Comparison of ENCODE assay signal across 8 mouse cellular contexts in genomic region chr8:47989655-47990385, GRCm38 (mm10). TPM values are rescaled to one million over a fixed set of nuclear protein-coding genes. Genes with fewer than 3 reads are reported as not detected.
DNase-seq lines count a peak whose midpoint lies in the region; ATAC-seq and TF ChIP-seq lines count a peak whose summit lies in the region.

No protein-coding gene starts in this region.

- no peak for TF ChIP-seq POLR2A in bone marrow, adult 2 months (IDR thresholded peaks at IDR 0.05; ENCODE audit: borderline replicate concordance, control insufficient read depth, low read depth, low read length)
- TF ChIP-seq POLR2A in lung, adult 2 months (IDR thresholded peaks at IDR 0.05; ENCODE audit: borderline replicate concordance, extremely low read depth, low read depth, low read length), result no peak

- H3K9ac ChIP-seq in forebrain, postnatal 0 days, result peak overlapping the region; percentile 82
- peak overlapping the region; percentile 89 for H3K9ac ChIP-seq in neural tube, embryonic 15.5 days (replicated peaks)

- H3K4me2 ChIP-seq in forebrain, postnatal 0 days (ENCODE audit: low read depth), result peak overlapping the region; percentile 89
- H3K4me2 ChIP-seq in neural tube, embryonic 15.5 days, result peak overlapping the region; percentile 95

- no peak for TF ChIP-seq CTCF in bone marrow, adult 2 months (IDR thresholded peaks at IDR 0.05; ENCODE audit: control insufficient read depth, insufficient read depth, low read length)
- no peak for TF ChIP-seq CTCF in forebrain, postnatal 0 days (IDR thresholded peaks at IDR 0.05; ENCODE audit: low read depth)
- no peak for TF ChIP-seq CTCF in lung, adult 2 months (IDR thresholded peaks at IDR 0.05; ENCODE audit: insufficient read depth, low read length)

- peak overlapping the region; percentile 7; the same call in 1 of the 2 replicates for H3K27ac ChIP-seq in bone marrow, adult 2 months (ENCODE audit: control insufficient read depth, insufficient read depth, low read depth, low read length, poor library complexity)
- H3K27ac ChIP-seq in forebrain, postnatal 0 days (ENCODE audit: low read depth, low read length), result peak overlapping the region; percentile 62
- H3K27ac ChIP-seq in neural tube, embryonic 15.5 days (replicated peaks), result peak overlapping the region; percentile 78

- H3K4me3 ChIP-seq in bone marrow, adult 2 months (replicated peaks; ENCODE audit: control insufficient read depth, low read depth, low read length), result peak overlapping the region; percentile 87
- H3K4me3 ChIP-seq in forebrain, postnatal 0 days (ENCODE audit: low read depth, low read length), result peak overlapping the region; percentile 78
- peak overlapping the region; percentile 75 for H3K4me3 ChIP-seq in lung, adult 2 months (replicated peaks; ENCODE audit: extremely low read depth, low read depth, low read length)
- peak overlapping the region; percentile 80 for H3K4me3 ChIP-seq in neural tube, embryonic 15.5 days (replicated peaks)

- no peaks in the 10 kb centered on the region for H3K36me3 ChIP-seq in forebrain, postnatal 0 days (ENCODE audit: insufficient read depth)
- no peaks in the 10 kb centered on the region for H3K36me3 ChIP-seq in neural tube, embryonic 15.5 days

- H3K4me1 ChIP-seq in bone marrow, adult 2 months (ENCODE audit: control insufficient read depth, insufficient read depth, low read length), result no peaks in the 10 kb centered on the region
- H3K4me1 ChIP-seq in forebrain, postnatal 0 days (ENCODE audit: insufficient read depth), result peaks cover 13% of the 10 kb centered on the region; the same call in 1 of the 2 replicates
- peaks cover 14% of the 10 kb centered on the region; the same call in 1 of the 2 replicates for H3K4me1 ChIP-seq in lung, adult 2 months (ENCODE audit: control insufficient read depth, insufficient read depth, low read length)
- H3K4me1 ChIP-seq in neural tube, embryonic 15.5 days, result peaks cover 47% of the 10 kb centered on the region

- no peaks in the 10 kb centered on the region; the same call in 1 of the 2 replicates for H3K27me3 ChIP-seq in forebrain, postnatal 0 days (ENCODE audit: insufficient read depth, low read length)
- H3K27me3 ChIP-seq in neural tube, embryonic 15.5 days (replicated peaks), result no peaks in the 10 kb centered on the region

- WGBS in bone marrow, adult 2 months, result under 1% methylated on average over 66 of the region's 66 CpGs
- WGBS in forebrain, postnatal 0 days, result 1% methylated on average over 43 of the region's 66 CpGs
- 1% methylated on average over 65 of the region's 66 CpGs for WGBS in lung, adult 2 months
- under 1% methylated on average over 63 of the region's 66 CpGs for WGBS in neural tube, embryonic 15.5 days

- DNase-seq in lung, adult 18-20 months, result peak; percentile 58 to 73
- no peak for DNase-seq in lung, postnatal 4 days
- DNase-seq in forebrain, postnatal 0 days, result no peak
- peak; percentile 67 for DNase-seq in kidney, adult 11 months
- no peak for DNase-seq in lung, adult 2 months

- ATAC-seq in forebrain, postnatal 0 days, result peak; percentile 75
- peak; percentile 67 for ATAC-seq in neural tube, embryonic 15.5 days (ENCODE audit: low FRiP score)
- no peak for ATAC-seq in erythroid progenitor cell, adult 5-6 weeks (replicated peaks; ENCODE audit: low FRiP score, poor library complexity, severe bottlenecking)

- no peaks in the 10 kb centered on the region for H3K9me3 ChIP-seq in forebrain, postnatal 0 days (ENCODE audit: low read length)
- H3K9me3 ChIP-seq in neural tube, embryonic 15.5 days (replicated peaks), result no peaks in the 10 kb centered on the region

RNA-seq across cellular contexts. Expression of gene Wwc2, which starts 0.9 kb away (rescaled TPM):
- 0.97 and 2.3 TPM in 2 replicates for polyA plus RNA-seq in bone marrow, adult 2 months (2011; ENCODE audit: insufficient read depth, insufficient read length, low replicate concordance, missing spikeins)
- 7.8 and 8.4 TPM in 2 replicates for total RNA-seq in forebrain, postnatal 0 days (2014; rRNA removed)
- polyA plus RNA-seq in forebrain, postnatal 0 days (2015; fragmentation: Nextera tagmentation; extraction: Ambion mirVana), result 3.1 and 4.7 TPM in 2 replicates
- polyA plus RNA-seq in lung, adult 2 months (2012; rRNA removed), result 24.7 and 25.5 TPM in 2 replicates
- polyA plus RNA-seq in neural tube, embryonic 15.5 days (2015; fragmentation: Nextera tagmentation; extraction: Ambion mirVana), result 5.8 and 6.1 TPM in 2 replicates
- total RNA-seq in erythroid progenitor cell, adult 5-6 weeks (2015; ENCODE audit: low replicate concordance), result under 0.01 and 0.84 TPM in 2 replicates
- 0.53 and 0.64 TPM in 2 replicates for total RNA-seq in erythroid progenitor cell, adult 5-6 weeks (2017; ENCODE audit: low replicate concordance)

Comparison
In these comparisons a context has a peak if more than half of its experiments do, and no peak if none do; other contexts are left out.
1. DNase-seq: peak in lung, adult 18-20 months (2 of 2) and kidney, adult 11 months (single experiment); none in lung, postnatal 4 days (0 of 2), forebrain, postnatal 0 days (single experiment) and lung, adult 2 months (single experiment).
2. H3K27ac ChIP-seq: peak in every context shown above with its lines; median percentile 78 in neural tube, embryonic 15.5 days; 62 in forebrain, postnatal 0 days; 7 in bone marrow, adult 2 months.
3. Peak in every context shown above with its lines, with median percentiles within 50 percentile points of each other: H3K4me3 ChIP-seq.